In the genomic region with DNA sequence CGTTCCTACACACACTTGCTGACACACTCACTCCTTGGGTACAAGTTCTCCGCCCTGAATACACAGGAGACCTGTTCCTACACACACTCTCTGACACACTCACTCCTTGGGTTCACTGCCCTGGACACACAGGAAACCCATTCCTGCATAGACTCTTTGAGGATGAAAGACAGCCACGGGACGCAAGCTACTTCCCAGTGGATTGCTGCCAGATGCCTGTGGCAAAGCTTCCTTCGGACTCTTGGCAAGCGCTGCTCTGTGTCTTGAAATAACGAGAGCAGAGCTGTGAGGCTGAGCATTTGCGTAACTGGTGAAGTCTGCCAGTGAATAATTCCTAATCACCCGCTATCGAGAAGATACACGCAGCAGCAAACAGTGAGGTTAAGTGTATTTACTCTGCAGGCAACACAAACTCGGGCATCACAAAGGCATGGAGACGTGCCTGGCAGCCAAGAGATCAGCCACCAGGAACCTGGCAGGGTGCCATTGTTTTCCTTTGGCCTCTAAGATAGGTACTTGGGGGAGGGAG, we compare ENCODE assay signal across 8 mouse cellular contexts. TPM values are rescaled to one million over a fixed set of nuclear protein-coding genes. Genes with fewer than 3 reads are reported as not detected.
DNase-seq lines count a peak whose midpoint lies in the region; ATAC-seq and TF ChIP-seq lines count a peak whose summit lies in the region.

No protein-coding gene starts in this region.

- no peaks in the 10 kb centered on the region for H3K27me3 ChIP-seq in testis, adult 2 months (ENCODE audit: control insufficient read depth, insufficient read depth, low read length)

- peaks cover 38% of the 10 kb centered on the region for H3K4me1 ChIP-seq in bone marrow macrophage, adult 2 months (ENCODE audit: control insufficient read depth, insufficient read depth, low read length)
- H3K4me1 ChIP-seq in testis, adult 2 months (ENCODE audit: control insufficient read depth, insufficient read depth, low read length) = peaks cover 2% of the 10 kb centered on the region; the same call in 1 of the 2 replicates

- H3K27ac ChIP-seq in bone marrow macrophage, adult 2 months (ENCODE audit: insufficient read depth, low read depth, low read length) = peak overlapping the region; percentile 91
- peak overlapping the region; percentile 91 for H3K27ac ChIP-seq in testis, adult 2 months (ENCODE audit: control insufficient read depth, insufficient read depth, low read depth, low read length)

- no peaks in the 10 kb centered on the region for H3K36me3 ChIP-seq in testis, adult 2 months (ENCODE audit: control insufficient read depth, insufficient read depth, low read length)

- ATAC-seq in megakaryocyte-erythroid progenitor cell, adult 5-6 weeks (replicated peaks; ENCODE audit: low FRiP score, low TSS enrichment, poor library complexity, severe bottlenecking) = peak; percentile 50

- peak; percentile 93 for DNase-seq in Muller cell, postnatal 12 days (ENCODE audit: inconsistent ontology term)
- peak; percentile 58 to 80 for DNase-seq in frontal cortex, adult 2 months (ENCODE audit: extremely low spot score in 1 of 2, low spot score in 1 of 2)
- peak; percentile 79 for DNase-seq in heart, postnatal 4 days
- DNase-seq in layer of hippocampus, postnatal 25 days (ENCODE audit: extremely low spot score in 1 of 2, low spot score in 1 of 2) = peak; percentile 37 to 40
- no peak for DNase-seq in embryo, embryonic 9.5 days (ENCODE audit: extremely low spot score)

- TF ChIP-seq POLR2A in bone marrow macrophage, adult 2 months (IDR thresholded peaks at IDR 0.05; ENCODE audit: borderline replicate concordance, low read depth, low read length) = no peak
- TF ChIP-seq POLR2A in testis, adult 2 months (IDR thresholded peaks at IDR 0.05; ENCODE audit: control insufficient read depth, low read depth, low read length) = no peak

- H3K4me3 ChIP-seq in bone marrow macrophage, adult 2 months (ENCODE audit: insufficient read depth, low read length) = peak overlapping the region; percentile 18
- H3K4me3 ChIP-seq in testis, adult 2 months (ENCODE audit: control insufficient read depth, low read depth, low read length) = no peak overlapping the region

- TF ChIP-seq CTCF in bone marrow macrophage, adult 2 months (IDR thresholded peaks at IDR 0.05; ENCODE audit: low read depth, low read length) = no peak
- TF ChIP-seq CTCF in testis, adult 2 months (IDR thresholded peaks at IDR 0.05; ENCODE audit: control insufficient read depth, insufficient read depth, insufficient replicate concordance, low read depth, low read length) = no peak

RNA-seq across cellular contexts. Expression of a gene that starts 23.4 kb away (rescaled TPM):
- polyA plus RNA-seq in bone marrow macrophage, adult 2 months (2012; ENCODE audit: insufficient read depth, insufficient read length, missing spikeins) = 27.5 and 33.2 TPM in 2 replicates
- polyA plus RNA-seq in frontal cortex, adult 2 months (2012; rRNA removed) = 16.9 and 17.3 TPM in 2 replicates
- total RNA-seq in heart, postnatal 4 days (2021) = 10 to 100 TPM; 33.4 to 43.2 TPM
- total RNA-seq in layer of hippocampus, postnatal 25 days (2021) = 10 to 100 TPM; 22.8 to 28.3 TPM
- 20.5 and 32.3 TPM in 2 replicates for total RNA-seq in megakaryocyte-erythroid progenitor cell, adult 5-6 weeks (2014; fragmentation: Nextera tagmentation)
- 7.7 and 37.2 TPM in 2 replicates for total RNA-seq in megakaryocyte-erythroid progenitor cell, adult 5-6 weeks (2017)
- 8.4 and 11.6 TPM in 2 replicates for polyA plus RNA-seq in testis, adult 2 months (2012; rRNA removed)
